Mouse (Mus musculus) spleen, adult 2 months (tissue): ENCODE results near the gene Nos3.

Experiments used
- CTCF ChIP-seq: fragments of 200-500 bp; IDR thresholded peaks from 2 replicates; pipeline ENCODE4 v1.5.1; 2011; ENCODE audit warnings: mild to moderate bottlenecking, inconsistent platforms; ENCODE audit not compliant: insufficient read depth, insufficient read length, insufficient replicate concordance; ENCODE audit errors: extremely low read depth
- POLR2A ChIP-seq: fragments of 200-500 bp; IDR thresholded peaks from 2 replicates; pipeline ENCODE4 v1.6.1; 2011; ENCODE audit warnings: low read depth, low read length, inconsistent platforms

GRCm38 (mm10) chr5:24392724-24393123 lies 28.1 kb downstream of the Nos3 start:
- no peak for TF ChIP-seq CTCF
- TF ChIP-seq POLR2A, result no peak
